Mouse (Mus musculus) embryonic facial prominence, embryonic 11.5 days (tissue): ENCODE measurements around the gene Tbkbp1. TPM values are rescaled to one million over a fixed set of nuclear protein-coding genes. Genes with fewer than 3 reads are reported as not detected.
"Not testable (repeated sequence)": the region's sequence is repeated elsewhere in the genome, so short reads cannot be mapped to it uniquely, and the experiment has no call there.

ENCODE experiments used
- ATAC-seq: fragments of 200-750 bp; cut with Nextera tagmentation; replicated peaks from 2 replicates; pipeline ENCODE4 v1.8.0; 2017; ENCODE audit warnings: low read depth; ENCODE audit not compliant: insufficient number of reproducible peaks, low FRiP score, low TSS enrichment
- DNase-seq: peaks from one replicate; pipeline ENCODE4 v3.0.0-alpha.2; 2015; ENCODE audit warnings: low spot score
- H3K27ac ChIP-seq: fragments of 300-500 bp; sonication (generic); replicated peaks from 2 replicates; pipeline ENCODE4 v1.5.1; 2014; ENCODE audit warnings: mild to moderate bottlenecking, low read depth, low read length, control low read depth
- H3K27me3 ChIP-seq: fragments of 300-500 bp; sonication (generic); 2 replicates; pipeline ENCODE4 v1.6.1; 2014; ENCODE audit warnings: mild to moderate bottlenecking, low read length, moderate library complexity, mixed read lengths; ENCODE audit not compliant: control insufficient read depth, insufficient read depth
- H3K36me3 ChIP-seq: fragments of 300-500 bp; sonication (generic); replicated peaks from 2 replicates; pipeline ENCODE4 v1.6.1; 2014; ENCODE audit warnings: low read depth, mild to moderate bottlenecking, low read length, moderate library complexity, mixed read lengths; ENCODE audit not compliant: control insufficient read depth, insufficient read depth
- H3K4me1 ChIP-seq: fragments of 300-500 bp; sonication (generic); 2 replicates; pipeline ENCODE4 v1.6.1; 2014; ENCODE audit warnings: low read length, mixed read lengths; ENCODE audit not compliant: control insufficient read depth, insufficient read depth
- H3K4me2 ChIP-seq: fragments of 300-500 bp; sonication (generic); 2 replicates; pipeline ENCODE4 v1.6.1; 2014; ENCODE audit warnings: low read depth, mild to moderate bottlenecking, control low read depth, low read length, moderate library complexity
- H3K4me3 ChIP-seq: fragments of 300-500 bp; sonication (generic); 2 replicates; pipeline ENCODE4 v1.5.1; 2014; ENCODE audit warnings: low read depth, low read length, control low read depth
- H3K9ac ChIP-seq: fragments of 300-500 bp; sonication (generic); replicated peaks from 2 replicates; pipeline ENCODE4 v1.6.1; 2014; ENCODE audit warnings: mild to moderate bottlenecking, control low read depth, low read length
- H3K9me3 ChIP-seq: fragments of 300-500 bp; sonication (generic); replicated peaks from 2 replicates; pipeline ENCODE4 v1.6.1; 2016; ENCODE audit warnings: mild to moderate bottlenecking, low read length, inconsistent platforms, mixed read lengths; ENCODE audit not compliant: control insufficient read depth
- WGBS: fragments of 180-500 bp; shearing (Covaris S2); extraction: QIAGEN DNeasy Blood & Tissue Kit; methylation state at CpG from one replicate; pipeline ENCODE4 v1.1.7; 2014; 5-methylcytosine and 5-hydroxymethylcytosine counted together
- polyA plus RNA-seq: library from polyadenylated mRNA; unstranded; fragments of >200 nt; fragmentation: Nextera tagmentation; extraction: Ambion mirVana; gene quantifications from 2 replicates; pipeline ENCODE4 v1.2.1, GENCODE M21; 2014

Gene Tbkbp1
- polyA plus RNA-seq, 1 experiment from 2014 or later = 3.3 TPM

GRCm38 (mm10) chr11:97189645-97190044 is 38.4 kb upstream of the Tbkbp1 start:
- ATAC-seq, H3K9me3 ChIP-seq, H3K36me3 ChIP-seq, H3K4me1 ChIP-seq, H3K9ac ChIP-seq, DNase-seq, H3K4me3 ChIP-seq, H3K27ac ChIP-seq, H3K27me3 ChIP-seq, H3K4me2 ChIP-seq: not testable (repeated sequence)
- whole genome bisulfite sequencing = 86% methylated on average over 6 of the region's 6 CpGs

GRCm38 (mm10) chr11:97189231-97189630 is 37.9 kb upstream of the Tbkbp1 start:
- Histone ChIP-seq H3K4me2 (peak overlapping the region; percentile 73; the same call in 1 of the 2 replicates), H3K27me3 (no peaks in the 10 kb centered on the region), H3K9me3 (no peaks in the 10 kb centered on the region), H3K36me3 (peaks cover 4% of the 10 kb centered on the region), H3K27ac (no peak overlapping the region), H3K9ac (no peak overlapping the region; the same call in 1 of the 2 replicates), H3K4me3 (peak overlapping the region; percentile 86), H3K4me1 (no peaks in the 10 kb centered on the region; the same call in 1 of the 2 replicates)
- WGBS = 50% methylated on average over 3 of the region's 3 CpGs
- ATAC-seq (no peak), DNase-seq (no peak)

- Histone ChIP-seq H3K4me3 (peak overlapping the region; percentile 86), H3K27me3 (no peaks in the 10 kb centered on the region), H3K9me3 (no peaks in the 10 kb centered on the region), H3K4me2 (peak overlapping the region; percentile 73), H3K4me1 (no peaks in the 10 kb centered on the region; the same call in 1 of the 2 replicates), H3K9ac (peak overlapping the region; percentile 78), H3K36me3 (peaks cover 5% of the 10 kb centered on the region), H3K27ac (peak overlapping the region; percentile 99)
- no peak for ATAC-seq
- DNase-seq = no peak
- WGBS = 1% methylated on average over 15 of the region's 15 CpGs
Measured at GRCm38 (mm10) chr11:97188643-97188955, 37.3 kb upstream of the Tbkbp1 start.

- H3K9me3 ChIP-seq = no peaks in the 10 kb centered on the region
- under 1% methylated on average over 83 of the region's 101 CpGs for WGBS
- peak within 1 kb of the TSS; percentile 99 for H3K27ac ChIP-seq
- ATAC-seq (peak; percentile 98), DNase-seq (peak; percentile 100)
- H3K4me2 ChIP-seq = peak within 1 kb of the TSS; percentile 73
- H3K4me3 ChIP-seq = peak within 1 kb of the TSS; percentile 86
- H3K9ac ChIP-seq = peak within 1 kb of the TSS; percentile 94
- H3K27me3 ChIP-seq = no peaks in the 10 kb centered on the region
- no peaks in the 10 kb centered on the region; the same call in 1 of the 2 replicates for H3K4me1 ChIP-seq
- H3K36me3 ChIP-seq = peaks cover 5% of the 10 kb centered on the region
Measured at GRCm38 (mm10) chr11:97187764-97188642, 36.7 kb upstream of the Tbkbp1 start, which contains the start of gene Kpnb1. Kpnb1 (minus strand) TSS chr11:97187881.

GRCm38 (mm10) chr11:97186947-97187763 is 35.9 kb upstream of the Tbkbp1 start:
- under 1% methylated on average over 58 of the region's 74 CpGs for WGBS
- Histone ChIP-seq H3K27me3 (no peaks in the 10 kb centered on the region), H3K4me2 (peak overlapping the region; percentile 57), H3K9me3 (no peaks in the 10 kb centered on the region), H3K4me1 (no peaks in the 10 kb centered on the region; the same call in 1 of the 2 replicates), H3K9ac (peak overlapping the region; percentile 94), H3K4me3 (peak overlapping the region; percentile 86), H3K27ac (peak overlapping the region; percentile 99), H3K36me3 (peaks cover 5% of the 10 kb centered on the region)
- peak; percentile 95 for DNase-seq
- ATAC-seq = peak; percentile 66

- H3K9ac ChIP-seq = peak overlapping the region; percentile 94; the same call in 1 of the 2 replicates
- H3K27me3 ChIP-seq = no peaks in the 10 kb centered on the region
- H3K9me3 ChIP-seq = no peaks in the 10 kb centered on the region
- H3K4me3 ChIP-seq = peak overlapping the region; percentile 86
- H3K4me1 ChIP-seq = no peaks in the 10 kb centered on the region; the same call in 1 of the 2 replicates
- H3K27ac ChIP-seq = no peak overlapping the region
- 60% methylated on average over 5 of the region's 5 CpGs for WGBS
- H3K4me2 ChIP-seq = peak overlapping the region; percentile 57
- no peak for ATAC-seq
- no peak for DNase-seq
- peaks cover 10% of the 10 kb centered on the region for H3K36me3 ChIP-seq
Measured at GRCm38 (mm10) chr11:97185704-97186614, 34.7 kb upstream of the Tbkbp1 start.

- WGBS = 77% methylated on average over 5 of the region's 5 CpGs
- Histone ChIP-seq H3K4me3 (no peak overlapping the region), H3K27ac (no peak overlapping the region), H3K4me2 (no peak overlapping the region), H3K4me1 (no peaks in the 10 kb centered on the region; the same call in 1 of the 2 replicates), H3K9ac (no peak overlapping the region), H3K27me3 (no peaks in the 10 kb centered on the region), H3K36me3 (peaks cover 18% of the 10 kb centered on the region), H3K9me3 (no peaks in the 10 kb centered on the region)
- no peak for ATAC-seq
- no peak for DNase-seq
Measured at GRCm38 (mm10) chr11:97184875-97185274, 33.6 kb upstream of the Tbkbp1 start.
